Mouse (Mus musculus): ENCODE data around the gene Lipe.

Gene Lipe

DNA sequence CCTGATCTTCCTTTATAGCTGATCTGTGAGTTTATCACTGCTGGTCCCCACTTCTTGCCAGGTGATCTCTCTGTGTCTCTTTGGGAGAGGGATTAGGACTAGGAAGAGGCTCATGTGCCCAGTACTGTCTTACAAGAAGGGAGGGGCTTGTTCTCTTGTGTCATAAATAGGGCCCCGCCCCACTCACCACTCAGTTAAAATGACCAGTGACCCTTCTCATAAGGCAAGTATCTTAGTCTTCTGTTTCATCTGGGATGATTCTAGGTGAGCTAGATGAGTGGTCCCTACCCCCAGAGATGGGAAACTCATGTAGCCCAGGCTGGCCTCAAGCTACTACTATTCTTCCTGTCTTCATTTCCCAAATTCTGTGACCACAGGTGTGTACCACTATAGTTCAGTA, at the start of gene Lipe:
Gene Lipe, minus strand, starts transcription at position 101 of the 400 bp plus-strand sequence.
- peak; percentile 70 for DNase-seq

DNA sequence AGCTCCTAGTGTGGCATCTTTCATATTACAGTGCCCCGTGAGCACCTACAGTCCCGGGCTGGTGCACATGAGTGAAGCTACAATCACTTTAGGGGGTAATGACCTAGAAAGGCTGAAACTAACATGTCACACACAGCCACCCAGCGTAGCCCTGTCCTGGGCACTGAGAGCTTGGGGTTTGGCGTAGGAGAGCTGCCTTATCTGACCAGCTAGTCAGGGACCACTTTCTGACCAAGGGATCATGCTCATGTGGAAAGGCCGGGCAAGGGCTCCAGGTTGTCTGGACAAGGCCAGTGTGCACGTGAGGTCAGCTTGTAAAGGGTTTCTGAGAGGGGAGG, 42.3 kb upstream of the Lipe start:
- DNase-seq, result no peak

DNA sequence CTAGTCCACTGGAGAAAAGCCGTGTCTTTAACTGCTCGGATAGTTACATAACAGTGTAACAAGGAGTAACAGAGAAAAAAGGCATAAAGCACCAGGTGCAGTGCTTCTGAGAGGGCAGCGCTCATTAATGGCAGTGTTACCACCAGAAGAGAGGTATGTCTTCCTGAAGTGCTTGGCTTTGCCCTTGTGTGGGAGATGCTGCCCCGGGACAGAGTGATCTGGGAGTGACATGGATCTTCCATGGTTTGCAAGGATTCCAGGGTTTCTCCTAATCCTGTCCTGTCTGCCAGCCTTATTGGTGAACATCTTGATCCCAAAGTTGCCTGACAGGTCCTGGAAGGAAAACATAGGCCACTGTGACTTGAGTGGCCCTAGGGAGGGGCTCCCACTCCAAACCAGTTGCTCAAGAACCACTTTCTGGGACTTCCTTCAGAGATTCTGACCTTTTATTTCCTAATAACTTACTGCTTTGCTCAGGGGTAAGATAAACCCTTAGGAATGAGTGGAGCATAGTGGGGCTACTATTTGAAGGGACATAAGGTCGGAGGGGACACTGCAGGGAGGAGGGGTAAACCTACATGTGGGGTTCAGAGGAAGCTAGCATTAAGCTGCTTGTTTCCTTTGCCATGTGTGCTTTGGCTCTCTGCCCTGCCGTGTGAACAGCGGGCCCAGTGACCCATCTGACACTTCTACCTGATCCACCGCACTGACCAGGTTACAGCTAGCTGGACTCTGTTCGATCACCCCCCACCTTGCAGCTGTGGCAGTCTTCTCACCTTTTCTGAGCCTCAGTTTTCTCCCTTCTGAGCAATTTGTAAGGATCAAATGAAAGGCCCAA, 41.7 kb upstream of the Lipe start:
- DNase-seq, result peak; percentile 89

DNA sequence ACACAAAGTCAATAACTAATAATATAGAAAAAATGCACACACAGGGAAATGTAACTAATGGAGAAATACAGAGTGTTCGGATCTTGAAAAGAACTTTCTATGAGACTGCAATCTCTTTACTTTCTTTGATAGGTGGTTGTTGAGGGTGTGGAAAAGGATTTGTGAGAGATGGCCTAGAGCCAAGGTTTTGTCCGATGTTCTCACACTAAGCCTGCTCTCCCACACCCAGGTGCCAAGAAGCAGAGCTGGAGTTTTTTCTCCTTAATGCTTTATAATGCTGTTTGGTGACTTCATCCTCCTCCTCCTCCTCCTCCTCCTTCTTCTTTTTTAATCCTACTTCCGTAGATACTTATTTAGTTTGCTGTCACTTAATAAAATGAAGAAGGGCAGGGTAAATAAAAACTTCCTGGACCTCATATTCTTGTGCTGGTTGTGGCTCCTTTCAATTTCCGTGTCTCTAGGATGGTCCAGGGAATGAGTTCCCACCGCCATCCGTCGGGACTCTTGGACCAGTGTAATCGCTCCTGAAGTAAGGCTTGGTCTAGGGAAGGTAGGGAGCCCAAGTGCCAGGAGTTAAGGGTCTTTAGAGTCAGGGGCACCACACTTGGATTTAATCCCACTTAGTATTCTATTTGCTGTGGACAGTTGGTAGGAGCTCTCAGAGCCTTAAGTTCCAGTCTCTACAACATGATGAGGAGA, 40.8 kb upstream of the Lipe start:
- DNase-seq, result peak; percentile 79

DNA sequence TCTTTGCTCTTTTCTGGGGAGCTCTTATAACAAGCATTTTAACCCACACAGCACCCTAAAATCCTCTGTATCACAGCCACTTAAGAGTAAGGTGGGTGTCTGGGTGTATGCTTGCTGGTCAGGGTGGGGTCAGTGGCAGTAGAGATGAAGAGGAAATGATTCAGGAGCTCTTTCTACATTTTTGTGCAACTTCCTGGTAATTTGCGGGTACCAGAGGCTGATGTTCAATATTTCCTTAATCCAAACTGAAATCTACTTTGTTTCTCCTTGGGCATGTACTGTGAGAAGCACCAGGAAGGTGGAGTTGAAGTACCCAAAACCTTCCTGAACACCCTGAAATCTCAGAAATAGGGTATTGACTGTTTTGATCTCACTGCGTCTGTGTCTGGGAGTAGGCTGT, 38.2 kb upstream of the Lipe start:
- DNase-seq, result peak; percentile 63

DNA sequence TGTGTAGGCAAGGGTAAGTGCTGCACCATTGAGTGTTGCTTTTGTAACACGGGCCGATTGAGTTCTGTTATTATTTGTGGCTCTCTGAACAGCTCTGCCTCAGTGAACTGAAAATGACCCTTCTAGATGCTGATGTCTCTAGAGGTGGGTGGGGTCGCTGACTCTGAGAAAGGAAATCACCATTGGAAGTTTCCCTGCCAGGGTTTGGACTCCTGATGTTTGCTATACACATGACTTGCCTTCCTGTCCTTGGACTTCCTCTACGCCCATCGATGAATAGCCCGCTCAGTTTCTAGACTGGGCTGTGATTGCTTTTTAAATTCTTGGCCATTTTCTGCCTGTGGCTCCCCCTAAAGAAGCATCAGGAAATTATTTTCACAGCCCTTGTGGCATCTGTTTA, 37.7 kb upstream of the Lipe start:
- DNase-seq, result peak; percentile 98

DNA sequence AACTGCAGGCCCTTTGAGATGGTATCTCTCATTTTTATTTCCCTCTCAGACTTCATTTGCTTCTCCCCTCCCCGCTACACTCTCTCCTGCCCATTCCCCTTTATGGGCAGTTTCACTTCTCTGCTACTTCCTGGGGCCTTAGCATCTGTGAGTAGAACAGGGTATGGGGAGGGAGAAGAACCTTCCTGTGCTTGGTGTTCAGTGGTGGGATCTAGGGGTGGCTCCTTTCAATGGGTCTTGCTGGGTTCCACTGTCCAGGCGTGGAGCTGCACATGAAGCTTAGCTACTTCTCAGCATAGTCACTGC, 37.0 kb upstream of the Lipe start:
- peak; percentile 95 for DNase-seq

DNA sequence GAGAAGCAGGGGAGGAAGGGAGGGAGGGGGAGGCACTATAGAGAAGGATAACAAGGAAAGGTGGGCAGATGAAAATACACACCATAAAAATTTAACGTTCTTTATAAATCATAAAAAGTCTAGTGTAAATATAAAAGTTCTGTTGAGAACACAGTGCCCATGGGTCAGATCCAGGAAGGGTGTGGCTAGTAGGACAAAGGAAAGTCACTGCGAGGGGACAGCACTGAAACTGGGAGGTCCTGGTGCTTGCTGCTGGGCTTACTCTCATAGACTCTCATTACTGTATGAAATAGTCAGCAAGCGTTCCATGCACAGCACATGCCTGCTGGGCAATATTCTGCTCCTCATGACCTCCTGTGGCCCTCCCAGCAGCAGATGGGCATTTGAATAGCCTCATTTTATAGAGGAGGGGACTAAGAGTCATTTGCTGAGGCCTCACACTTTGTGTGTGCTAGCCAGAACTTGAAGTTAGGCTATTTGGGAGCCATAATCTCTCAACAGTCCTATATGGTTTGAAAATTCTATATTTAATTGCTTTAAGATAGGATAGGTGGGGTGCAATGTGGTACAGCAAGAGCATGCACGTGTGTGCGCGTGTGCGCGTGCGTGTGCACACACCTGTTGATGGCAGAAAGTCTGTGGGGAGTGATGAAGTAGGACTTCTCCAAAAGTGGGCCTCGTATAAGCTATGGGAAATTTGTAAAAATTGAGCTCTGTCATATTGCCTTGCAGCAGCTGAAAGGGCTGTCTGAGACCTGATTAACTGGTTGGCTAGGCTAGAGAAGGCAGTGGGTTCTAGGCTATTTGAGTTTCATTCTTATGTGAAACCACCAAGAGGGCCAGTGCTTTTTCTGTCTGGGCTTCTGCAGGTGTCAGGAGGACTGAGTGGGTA, 36.4 kb upstream of the Lipe start:
- peak; percentile 95 for DNase-seq

DNA sequence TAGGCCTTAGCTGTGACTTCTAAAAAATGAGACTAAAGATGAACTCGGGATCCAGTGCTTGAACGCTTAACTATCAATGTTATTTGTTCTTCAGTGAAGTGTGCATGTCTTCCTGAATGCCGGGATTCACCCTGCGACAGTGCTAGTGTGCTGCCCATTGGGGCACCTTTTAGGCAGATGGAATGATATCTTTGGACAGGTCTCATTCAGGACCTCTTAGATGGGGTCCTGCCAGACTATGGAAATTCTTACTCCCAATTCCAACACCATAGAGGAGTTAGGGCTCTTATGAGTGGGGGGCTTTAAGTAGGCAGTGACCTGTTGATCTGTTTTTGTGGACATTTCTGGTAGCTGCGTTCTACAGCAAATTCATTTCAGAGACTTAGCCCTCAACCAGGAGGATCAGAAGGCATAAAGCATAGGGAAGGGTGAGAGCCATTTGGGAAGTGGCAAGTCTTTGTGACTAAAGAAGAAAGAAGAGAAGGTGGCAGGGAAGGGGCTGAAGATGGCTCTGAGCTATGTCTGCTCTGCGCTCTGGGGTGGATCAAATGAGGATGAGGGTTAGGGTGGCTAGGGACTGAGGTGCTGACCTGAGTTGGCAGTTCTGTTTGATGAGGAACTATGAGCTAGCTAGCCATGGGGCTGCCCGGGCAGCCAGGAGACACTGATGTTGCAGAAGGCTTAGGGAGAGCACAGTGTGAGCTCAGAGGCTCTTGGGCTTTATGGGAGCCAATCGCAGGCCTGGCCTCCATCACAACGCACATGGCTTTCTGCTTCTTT, 35.5 kb upstream of the Lipe start:
- peak; percentile 78 for DNase-seq

DNA sequence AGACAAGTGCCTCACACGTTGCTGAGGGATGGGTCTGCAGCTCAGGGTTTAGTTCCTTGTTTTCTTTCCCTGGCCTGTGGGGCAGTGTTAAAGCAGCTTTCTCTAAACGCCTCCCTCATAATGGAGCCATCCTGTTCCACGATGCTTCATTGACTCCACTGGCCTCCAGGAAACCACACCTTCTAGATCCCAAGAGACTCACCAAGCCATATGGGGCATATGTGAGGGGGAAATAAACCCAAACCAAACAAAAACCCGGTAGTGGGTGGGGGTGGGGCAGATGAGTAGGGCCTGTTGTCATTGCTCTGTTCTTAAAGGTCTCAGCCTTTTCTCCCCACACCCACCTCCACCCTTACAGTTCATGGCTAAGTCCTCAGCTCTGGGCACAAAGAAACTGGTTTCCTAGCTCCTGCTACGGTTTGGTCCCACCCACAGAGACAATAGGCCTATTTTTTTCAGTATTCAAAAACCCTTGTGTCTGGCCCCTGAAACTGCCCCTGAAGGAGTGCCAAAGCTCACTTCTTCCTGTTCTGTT, 34.6 kb upstream of the Lipe start:
- DNase-seq, result peak; percentile 97

DNA sequence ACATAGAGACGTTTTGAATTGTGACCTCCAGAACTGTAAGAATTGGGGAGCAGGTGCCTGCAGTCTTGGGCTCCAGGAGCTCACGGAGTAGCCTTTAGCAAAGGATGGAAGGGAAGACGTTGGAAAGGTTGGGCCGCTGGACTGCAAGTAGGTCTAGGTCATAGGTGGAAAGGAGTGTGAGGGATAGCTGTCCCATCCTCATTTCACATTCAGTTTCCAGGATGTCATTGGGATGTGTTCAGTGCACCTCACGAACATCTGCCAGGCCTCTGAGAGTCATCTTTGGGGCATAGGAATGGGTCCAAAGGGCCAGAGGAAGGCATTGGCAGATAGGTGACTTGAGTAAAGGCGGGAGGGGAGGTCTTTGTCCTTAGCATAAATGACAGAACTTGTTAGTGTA, 33.9 kb upstream of the Lipe start:
- peak; percentile 72 for DNase-seq

DNA sequence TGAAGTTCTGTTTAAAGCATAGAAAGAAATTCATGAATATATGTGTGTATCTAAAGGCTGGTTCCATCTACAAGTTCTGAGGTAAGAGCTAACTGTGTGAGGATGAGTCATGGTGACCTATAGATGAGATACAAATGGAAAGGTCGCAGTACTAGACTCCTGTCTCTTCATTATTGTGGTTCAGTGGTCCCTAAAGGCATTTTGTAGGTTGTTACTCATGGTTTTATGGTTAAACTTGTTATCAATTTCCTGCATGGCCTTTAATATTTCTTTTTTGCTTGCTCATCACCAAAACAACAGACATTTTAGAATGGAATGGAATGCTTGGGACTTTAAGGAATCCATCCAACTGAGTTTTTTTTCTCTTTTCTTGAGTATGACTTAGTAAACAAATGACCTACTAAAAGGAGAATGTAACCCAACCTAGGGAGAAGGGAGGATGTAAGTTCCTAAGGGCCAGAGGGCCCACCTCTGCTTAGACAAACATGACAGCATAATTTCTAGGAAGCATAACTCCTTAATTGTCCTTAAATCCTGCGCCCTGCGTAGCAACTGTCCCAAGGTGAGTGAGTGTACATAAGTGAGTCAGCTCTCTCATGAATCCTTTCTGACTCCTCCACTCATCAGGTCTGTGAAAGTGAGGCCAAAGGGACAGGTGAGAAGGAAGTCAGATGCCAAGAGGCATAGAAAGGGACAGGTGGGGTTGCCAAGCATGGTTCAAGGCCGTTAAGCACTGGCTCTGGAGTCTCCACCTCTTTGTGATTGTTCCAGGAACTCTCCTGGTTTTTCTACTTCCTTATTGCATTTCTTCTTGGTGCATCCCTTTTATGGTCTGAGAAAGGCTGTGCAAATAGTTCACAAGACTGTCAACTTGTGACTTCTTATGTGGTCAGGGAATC, 31.6 kb upstream of the Lipe start:
- DNase-seq, result peak; percentile 43

DNA sequence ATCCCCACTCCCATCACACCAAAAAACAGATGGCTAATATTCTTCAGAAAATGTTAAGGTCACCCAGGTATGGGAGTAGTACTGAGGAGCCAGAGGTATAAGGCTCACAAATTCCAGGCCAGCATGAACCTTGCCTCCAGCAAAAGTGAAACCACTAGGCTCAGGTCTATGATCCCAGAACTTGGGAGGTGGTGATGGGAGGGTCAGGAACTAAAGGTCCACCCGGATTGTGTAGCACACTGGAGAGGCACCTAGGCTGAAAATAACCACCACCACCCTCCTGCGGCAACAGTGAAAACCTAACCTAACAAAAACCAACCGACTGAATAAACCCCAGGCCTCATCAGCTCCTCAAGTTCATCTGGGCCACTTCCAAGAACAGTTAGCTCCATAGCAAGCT, 29.8 kb upstream of the Lipe start:
- DNase-seq, result peak; percentile 73

DNA sequence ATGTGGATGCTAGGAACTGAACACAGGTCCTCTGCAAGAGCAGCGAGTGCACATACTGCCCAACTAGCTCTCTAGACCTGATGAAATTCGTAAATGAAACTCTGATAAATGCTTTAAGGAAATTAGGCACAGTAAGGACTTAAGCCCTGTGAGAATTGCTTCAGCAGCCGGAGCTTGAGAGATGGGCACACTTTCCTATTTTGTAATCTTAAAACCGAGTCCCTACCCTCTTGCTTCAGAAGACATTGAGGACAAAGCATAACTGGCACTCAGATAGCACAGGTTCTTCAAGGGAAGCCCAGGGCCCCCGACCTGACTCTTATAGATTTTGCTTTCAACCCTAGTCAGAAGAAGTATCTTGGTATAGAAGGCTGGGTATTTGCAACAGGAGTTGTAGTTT, 28.6 kb upstream of the Lipe start:
- DNase-seq, result peak; percentile 45

DNA sequence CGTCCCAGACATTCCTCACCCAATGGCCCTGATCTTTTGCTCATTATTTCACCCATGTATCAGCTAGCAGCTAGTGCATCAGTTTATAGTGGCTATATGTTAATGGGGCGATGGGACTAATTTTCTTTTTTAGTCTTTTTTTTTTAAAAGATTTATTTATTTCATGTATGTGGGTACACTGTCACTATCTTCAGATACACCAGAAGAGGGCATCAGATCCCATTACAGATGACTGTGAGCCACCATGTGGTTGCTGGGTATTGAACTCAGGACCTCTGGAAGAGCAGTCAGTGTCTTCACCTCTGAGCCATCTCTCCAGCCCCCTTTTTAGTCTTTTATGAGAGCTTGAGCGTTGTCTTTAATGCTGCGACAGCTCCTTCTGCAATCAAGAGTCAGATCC, 27.9 kb upstream of the Lipe start:
- peak; percentile 68 for DNase-seq

DNA sequence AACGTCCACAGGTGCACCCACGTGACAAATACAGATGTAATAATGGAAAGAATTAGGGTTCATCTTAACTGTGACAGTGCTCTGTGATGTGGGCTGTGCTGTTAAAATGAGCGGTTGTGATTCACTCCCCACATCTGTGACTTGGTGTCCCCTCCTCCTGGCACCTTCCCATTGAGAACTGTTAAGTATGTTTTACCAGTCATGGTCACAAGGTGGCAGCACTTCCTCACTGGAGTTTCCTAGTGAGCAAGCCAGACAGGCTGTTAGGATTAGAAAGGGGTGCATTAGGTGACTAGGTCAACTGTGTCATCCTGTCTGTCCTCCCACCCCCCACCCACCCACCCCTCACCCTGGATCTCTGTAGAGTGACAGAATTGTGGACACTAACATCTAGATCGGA, 25.9 kb upstream of the Lipe start:
- peak; percentile 93 for DNase-seq

DNA sequence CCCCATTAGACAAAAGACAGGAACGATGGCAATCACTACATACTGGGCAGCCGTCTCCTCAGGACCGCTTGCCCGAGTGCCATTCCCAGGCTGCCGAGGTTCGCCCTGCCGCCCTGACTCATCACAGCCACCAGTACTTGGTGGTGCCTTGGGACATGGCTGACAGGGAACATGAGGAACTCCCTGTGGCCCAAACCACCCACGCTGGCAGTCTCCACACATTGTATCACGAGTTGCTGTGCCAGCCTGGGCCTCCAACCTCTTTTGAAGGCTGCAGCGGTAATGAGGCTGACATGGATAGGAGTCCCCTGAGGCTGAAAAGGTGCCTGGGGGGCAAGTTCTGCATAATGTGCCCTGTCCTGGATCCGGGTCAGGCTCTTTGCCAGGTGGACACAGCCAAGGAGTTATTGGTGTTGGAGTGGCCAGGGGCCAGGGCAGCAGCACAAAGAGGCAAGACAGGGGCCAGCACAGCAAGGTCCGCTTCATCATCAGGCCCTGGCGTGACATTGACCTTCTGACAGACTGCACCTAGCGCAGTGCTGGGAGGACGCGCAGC, 23.9 kb upstream of the Lipe start:
- peak; percentile 88 for DNase-seq

DNA sequence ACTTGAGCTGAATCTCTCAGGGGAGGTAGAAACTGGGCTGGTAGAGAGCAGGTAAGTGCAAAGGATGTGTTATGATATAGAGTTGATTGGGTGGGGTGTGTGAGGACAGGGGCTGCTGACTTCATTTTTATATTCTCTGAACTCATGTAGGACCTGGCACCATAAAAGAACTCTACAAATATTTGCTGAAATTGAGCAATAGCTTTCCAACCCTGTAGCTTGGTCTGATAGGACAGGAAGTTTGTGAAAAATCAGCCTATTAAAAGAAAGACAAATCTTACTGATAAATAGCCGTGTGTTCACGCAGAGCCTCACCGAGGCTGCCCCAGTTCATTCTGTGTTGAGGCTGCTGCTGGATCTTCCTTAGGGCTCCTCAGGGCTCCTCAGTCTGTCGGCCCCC, 21.4 kb upstream of the Lipe start:
- DNase-seq, result no peak

DNA sequence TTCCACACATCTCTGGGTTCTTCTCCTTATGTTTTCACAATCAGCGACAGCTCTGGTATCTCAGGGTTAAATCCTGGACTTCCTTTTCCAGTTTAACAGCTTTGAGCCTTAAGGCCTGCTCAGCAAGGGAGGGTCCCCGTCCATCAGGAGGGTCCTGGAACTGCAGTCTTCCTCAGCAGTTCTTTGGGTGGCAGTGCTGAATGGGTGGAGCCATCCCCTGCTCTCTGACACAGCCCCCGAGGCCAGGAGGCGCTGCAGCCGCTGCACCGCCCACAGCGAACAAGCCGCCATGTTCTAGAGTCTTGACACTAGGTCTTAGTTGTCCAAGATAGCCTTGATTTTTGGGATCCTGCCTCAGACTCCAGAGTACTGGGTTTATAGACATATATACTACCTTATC, 21.0 kb upstream of the Lipe start:
- DNase-seq, result no peak

DNA sequence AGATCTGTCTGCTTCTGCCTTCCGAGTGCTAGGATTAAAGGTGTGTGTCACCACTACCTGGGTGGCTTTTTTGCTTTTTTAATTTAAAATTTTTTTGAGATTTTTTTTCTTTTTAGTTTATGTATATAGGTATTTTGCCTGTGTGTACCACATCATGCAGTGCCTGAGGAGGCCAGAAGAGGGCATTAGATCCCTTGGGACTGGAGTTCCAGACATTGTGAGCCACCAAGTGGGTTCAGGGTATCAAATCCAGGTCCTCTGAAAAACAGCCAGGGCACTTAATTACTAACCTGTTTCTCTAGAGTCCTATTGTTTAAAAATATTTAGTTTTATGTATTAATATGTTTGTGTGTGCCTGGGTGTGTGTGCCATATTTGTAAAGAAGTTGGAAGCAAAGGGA, 19.1 kb upstream of the Lipe start:
- no peak for DNase-seq

DNA sequence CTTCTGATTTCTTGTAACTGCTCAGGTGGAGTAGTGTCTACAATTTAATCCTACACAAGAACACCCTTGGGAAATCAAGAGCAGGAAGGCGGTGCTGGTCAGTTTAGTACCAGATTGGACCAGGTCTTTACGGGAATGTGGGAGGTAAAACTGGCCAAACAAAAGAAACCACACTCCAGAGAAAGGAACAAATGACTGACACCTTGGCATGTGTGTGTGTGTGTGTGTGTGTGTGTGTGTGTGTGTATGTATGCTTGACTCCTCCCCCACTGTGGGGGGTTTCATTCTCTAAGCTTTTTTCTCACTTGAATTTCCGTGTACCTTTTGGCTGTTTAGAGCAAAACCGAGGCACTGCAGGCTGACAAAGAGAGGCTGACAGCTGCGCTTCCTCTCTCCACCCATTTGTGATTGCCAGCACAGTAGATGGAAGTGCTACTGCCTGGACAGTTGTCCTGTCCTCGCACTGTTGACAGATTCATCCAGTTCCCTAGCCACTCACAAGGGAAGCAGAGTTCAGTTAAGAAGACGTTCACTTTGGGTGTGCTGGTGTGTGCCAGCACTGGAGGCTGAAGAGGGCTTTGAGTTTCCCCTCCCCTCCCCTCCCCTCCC, 14.4 kb upstream of the Lipe start, which contains the start of gene Cxcl17:
Gene Cxcl17, minus strand, starts transcription at position 54 of the 609 bp plus-strand sequence.
- peak; percentile 88 for DNase-seq

Data from heart, adult 11 months (tissue).